Mouse (Mus musculus): ENCODE measurements around the gene Nt5dc3. TPM values are rescaled to one million over a fixed set of nuclear protein-coding genes. Genes with fewer than 3 reads are reported as not detected.

The Nt5dc3 gene
- polyA plus RNA-seq (2012; rRNA removed): 4.5 and 4.9 TPM in 2 replicates

- DNase-seq (ENCODE audit: low read depth in 1 of 2, low spot score in 2 of 2): peak; percentile 94 to 95
- TF ChIP-seq POLR2A (IDR thresholded peaks at IDR 0.05; ENCODE audit: low read depth, low read length) (peak; percentile 97), CTCF (IDR thresholded peaks at IDR 0.05; ENCODE audit: extremely low read depth, insufficient read depth, insufficient read length, insufficient replicate concordance) (no peak)
- peaks cover 8% of the 10 kb centered on the region; the same call in 1 of the 2 replicates for H3K4me1 ChIP-seq (ENCODE audit: control insufficient read depth, insufficient read depth, insufficient read length)
- H3K27ac ChIP-seq (ENCODE audit: insufficient read depth, low read length): peak within 1 kb of the TSS; percentile 91
- peak within 1 kb of the TSS; percentile 74 for H3K4me3 ChIP-seq (ENCODE audit: extremely low read depth, insufficient read depth, insufficient read length)
- no peaks in the 10 kb centered on the region for H3K36me3 ChIP-seq (ENCODE audit: control insufficient read depth, insufficient read depth, low read length)
- H3K27me3 ChIP-seq (ENCODE audit: control insufficient read depth, insufficient read depth, low read length): no peaks in the 10 kb centered on the region
- 1% methylated on average over 44 of the region's 44 CpGs for WGBS
Measured at GRCm38 (mm10) chr10:86778398-86779116, at the start of gene Nt5dc3. Gene Nt5dc3, plus strand, starts transcription at chr10:86779005.

GRCm38 (mm10) chr10:86730823-86731499, 47.8 kb upstream of the Nt5dc3 start:
- peak overlapping the region; percentile 56 for H3K4me3 ChIP-seq (ENCODE audit: extremely low read depth, insufficient read depth, insufficient read length)
- 5% methylated on average over 22 of the region's 22 CpGs for WGBS

GRCm38 (mm10) chr10:86731500-86731863, 47.3 kb upstream of the Nt5dc3 start:
- Histone ChIP-seq H3K4me3 (ENCODE audit: extremely low read depth, insufficient read depth, insufficient read length) (no peak overlapping the region), H3K27ac (ENCODE audit: insufficient read depth, low read length) (no peak overlapping the region), H3K36me3 (ENCODE audit: control insufficient read depth, insufficient read depth, low read length) (no peaks in the 10 kb centered on the region), H3K27me3 (ENCODE audit: control insufficient read depth, insufficient read depth, low read length) (no peaks in the 10 kb centered on the region), H3K4me1 (ENCODE audit: control insufficient read depth, insufficient read depth, insufficient read length) (peaks cover 14% of the 10 kb centered on the region; the same call in 1 of the 2 replicates)
- DNase-seq (ENCODE audit: low read depth in 1 of 2, low spot score in 2 of 2): no peak
- no peak for TF ChIP-seq POLR2A (IDR thresholded peaks at IDR 0.05; ENCODE audit: low read depth, low read length)
- 32% methylated on average over 2 of the region's 2 CpGs for WGBS

More at GRCm38 (mm10) chr10:86730823-86731499, 47.8 kb upstream of the Nt5dc3 start:
- H3K4me1 ChIP-seq (ENCODE audit: control insufficient read depth, insufficient read depth, insufficient read length): peaks cover 14% of the 10 kb centered on the region; the same call in 1 of the 2 replicates
- H3K27me3 ChIP-seq (ENCODE audit: control insufficient read depth, insufficient read depth, low read length): no peaks in the 10 kb centered on the region
- no peak overlapping the region for H3K27ac ChIP-seq (ENCODE audit: insufficient read depth, low read length)
- no peaks in the 10 kb centered on the region for H3K36me3 ChIP-seq (ENCODE audit: control insufficient read depth, insufficient read depth, low read length)
- TF ChIP-seq CTCF (IDR thresholded peaks at IDR 0.05; ENCODE audit: extremely low read depth, insufficient read depth, insufficient read length, insufficient replicate concordance) (peak; percentile 60; the same call in 1 of the 2 replicates), POLR2A (IDR thresholded peaks at IDR 0.05; ENCODE audit: low read depth, low read length) (no peak)
- peak; percentile 57 to 82 for DNase-seq (ENCODE audit: low read depth in 1 of 2, low spot score in 2 of 2)

- no peaks in the 10 kb centered on the region for H3K27me3 ChIP-seq (ENCODE audit: control insufficient read depth, insufficient read depth, low read length)
- H3K4me1 ChIP-seq (ENCODE audit: control insufficient read depth, insufficient read depth, insufficient read length): no peaks in the 10 kb centered on the region
- H3K27ac ChIP-seq (ENCODE audit: insufficient read depth, low read length): no peak overlapping the region
- H3K36me3 ChIP-seq (ENCODE audit: control insufficient read depth, insufficient read depth, low read length): no peaks in the 10 kb centered on the region
- TF ChIP-seq POLR2A (IDR thresholded peaks at IDR 0.05; ENCODE audit: low read depth, low read length) (no peak), CTCF (IDR thresholded peaks at IDR 0.05; ENCODE audit: extremely low read depth, insufficient read depth, insufficient read length, insufficient replicate concordance) (no peak)
- 70% methylated on average over 4 of the region's 4 CpGs for WGBS
- no peak for DNase-seq (ENCODE audit: low read depth in 1 of 2, low spot score in 2 of 2)
- no peak overlapping the region for H3K4me3 ChIP-seq (ENCODE audit: extremely low read depth, insufficient read depth, insufficient read length)
Measured at GRCm38 (mm10) chr10:86735036-86735435, 43.8 kb upstream of the Nt5dc3 start.

DNA sequence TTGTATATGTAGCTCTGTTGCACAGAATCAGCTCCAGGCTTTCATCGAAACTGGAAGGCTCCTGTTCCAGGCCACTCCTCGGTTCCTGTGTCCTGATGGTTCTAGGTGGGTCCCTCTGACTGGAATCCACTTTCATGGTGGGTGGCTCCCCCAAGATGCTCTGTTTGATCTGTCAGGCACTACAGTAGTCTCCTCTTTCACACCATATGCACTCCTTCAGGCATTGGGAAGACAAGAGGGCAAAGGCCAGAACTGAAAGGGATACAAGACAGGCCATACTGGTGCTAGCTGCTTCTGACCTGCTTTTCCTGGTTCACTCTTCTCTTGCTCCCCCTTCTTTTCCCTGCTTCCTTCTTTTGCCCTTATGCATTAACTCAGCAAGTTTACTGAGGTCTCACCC, 35.9 kb upstream of the Nt5dc3 start:
- Histone ChIP-seq H3K36me3 (ENCODE audit: control insufficient read depth, insufficient read depth, low read length) (no peaks in the 10 kb centered on the region), H3K27ac (ENCODE audit: insufficient read depth, low read length) (no peak overlapping the region), H3K4me3 (ENCODE audit: extremely low read depth, insufficient read depth, insufficient read length) (no peak overlapping the region), H3K27me3 (ENCODE audit: control insufficient read depth, insufficient read depth, low read length) (no peaks in the 10 kb centered on the region), H3K4me1 (ENCODE audit: control insufficient read depth, insufficient read depth, insufficient read length) (no peaks in the 10 kb centered on the region)
- DNase-seq (ENCODE audit: low read depth in 1 of 2, low spot score in 2 of 2): no peak
- TF ChIP-seq CTCF (IDR thresholded peaks at IDR 0.05; ENCODE audit: extremely low read depth, insufficient read depth, insufficient read length, insufficient replicate concordance): no peak
- TF ChIP-seq POLR2A (IDR thresholded peaks at IDR 0.05; ENCODE audit: low read depth, low read length): no peak
- WGBS: 80% methylated on average over 2 of the region's 2 CpGs

GRCm38 (mm10) chr10:86744306-86744705, 34.5 kb upstream of the Nt5dc3 start:
- TF ChIP-seq POLR2A (IDR thresholded peaks at IDR 0.05; ENCODE audit: low read depth, low read length): no peak
- no peak for TF ChIP-seq CTCF (IDR thresholded peaks at IDR 0.05; ENCODE audit: extremely low read depth, insufficient read depth, insufficient read length, insufficient replicate concordance)
- Histone ChIP-seq H3K27ac (ENCODE audit: insufficient read depth, low read length) (no peak overlapping the region), H3K36me3 (ENCODE audit: control insufficient read depth, insufficient read depth, low read length) (no peaks in the 10 kb centered on the region), H3K4me3 (ENCODE audit: extremely low read depth, insufficient read depth, insufficient read length) (no peak overlapping the region), H3K27me3 (ENCODE audit: control insufficient read depth, insufficient read depth, low read length) (no peaks in the 10 kb centered on the region), H3K4me1 (ENCODE audit: control insufficient read depth, insufficient read depth, insufficient read length) (no peaks in the 10 kb centered on the region)
- no peak for DNase-seq (ENCODE audit: low read depth in 1 of 2, low spot score in 2 of 2)
- WGBS: 89% methylated on average over 7 of the region's 7 CpGs
